Mouse (Mus musculus) spleen, postnatal 0 days (tissue): ENCODE measurements around the gene Crebbp. TPM values are rescaled to one million over a fixed set of nuclear protein-coding genes. Genes with fewer than 3 reads are reported as not detected.

Experiments used
- polyA plus RNA-seq: library from polyadenylated mRNA; unstranded; fragments of >200 nt; fragmentation: Nextera tagmentation; extraction: Ambion mirVana; gene quantifications from 2 replicates; pipeline ENCODE4 v1.2.1, GENCODE M21; 2015

Gene Crebbp
- 18.8 and 29.4 TPM in 2 replicates for polyA plus RNA-seq

GRCm38 (mm10) chr16:4213799-4214551 lies at the start of gene Crebbp:
Gene Crebbp (minus strand): TSS chr16:4213997.

GRCm38 (mm10) chr16:4077384-4078061 lies 136.3 kb downstream of the Crebbp start, which contains the start of gene Trap1:
Gene Trap1 (minus strand): TSS chr16:4077827.

DNA sequence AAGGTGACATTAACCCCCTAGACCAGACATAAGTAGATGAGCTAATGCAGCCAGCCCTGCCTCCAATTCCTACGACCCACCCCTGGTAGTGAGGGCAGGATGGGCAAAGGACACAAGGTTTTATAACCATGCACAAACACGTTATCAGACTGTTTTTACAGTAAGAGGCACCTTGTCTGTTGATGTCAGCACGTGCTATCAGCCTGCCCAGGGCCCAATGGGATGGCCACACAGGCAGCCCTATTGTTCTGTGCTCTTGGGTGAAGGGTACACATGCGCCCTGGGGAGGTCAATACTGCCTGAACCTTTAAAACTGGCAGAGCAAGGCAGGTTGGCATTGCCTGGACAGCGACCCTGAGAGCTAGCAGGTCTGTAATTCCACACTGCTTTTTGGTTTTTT lies 177.0 kb downstream of the Crebbp start, which contains the start of gene Dnase1:
Dnase1 (plus strand) TSS at position 136 of the 400 bp plus-strand sequence.

Other genes starting within 250 kb of the Crebbp start
- gene Nlrc3, start 237.4 kb downstream of the Crebbp start, polyA plus RNA-seq: 0.82 and 1.5 TPM in 2 replicates
- 8.3 and 8.5 TPM in 2 replicates for gene Slx4, start 210.2 kb downstream of the Crebbp start, polyA plus RNA-seq
- gene Dnase1, start 177.1 kb downstream of the Crebbp start, polyA plus RNA-seq: 0.75 and 1.4 TPM in 2 replicates
- gene Trap1, start 136.2 kb downstream of the Crebbp start, polyA plus RNA-seq: 49.4 and 53.1 TPM in 2 replicates
- gene Adcy9, start 206.5 kb upstream of the Crebbp start, polyA plus RNA-seq: 0.83 and 0.96 TPM in 2 replicates